Mouse (Mus musculus) bone marrow macrophage, adult 2 months (primary cell): ENCODE results near the gene Myo3b.

ENCODE experiments used
- CTCF ChIP-seq: IDR thresholded peaks from 2 replicates; pipeline ENCODE4 v1.5.1; 2012; ENCODE audit warnings: low read depth, mild to moderate bottlenecking, low read length, moderate library complexity
- POLR2A ChIP-seq: IDR thresholded peaks from 2 replicates; pipeline ENCODE4 v1.6.1; 2012; ENCODE audit warnings: mild to moderate bottlenecking, low read depth, low read length, borderline replicate concordance

GRCm38 (mm10) chr2:70127351-70128148 is 88.6 kb downstream of the Myo3b start:
- TF ChIP-seq POLR2A (no peak), CTCF (no peak)
